Mouse (Mus musculus) cortical plate, adult 2 months (tissue): ENCODE results near the gene Uba52.

Experiments
- CTCF ChIP-seq: fragments of 200-500 bp; IDR thresholded peaks from 2 replicates; pipeline ENCODE4 v1.5.1; 2011; ENCODE audit warnings: mild to moderate bottlenecking, control low read depth, low read length; ENCODE audit not compliant: insufficient read depth; ENCODE audit errors: extremely low read depth
- POLR2A ChIP-seq: fragments of 200-500 bp; IDR thresholded peaks from 2 replicates; pipeline ENCODE4 v1.6.1; 2011; ENCODE audit warnings: mild to moderate bottlenecking, low read length, control low read depth; ENCODE audit not compliant: insufficient read depth; ENCODE audit errors: extremely low read depth

DNA sequence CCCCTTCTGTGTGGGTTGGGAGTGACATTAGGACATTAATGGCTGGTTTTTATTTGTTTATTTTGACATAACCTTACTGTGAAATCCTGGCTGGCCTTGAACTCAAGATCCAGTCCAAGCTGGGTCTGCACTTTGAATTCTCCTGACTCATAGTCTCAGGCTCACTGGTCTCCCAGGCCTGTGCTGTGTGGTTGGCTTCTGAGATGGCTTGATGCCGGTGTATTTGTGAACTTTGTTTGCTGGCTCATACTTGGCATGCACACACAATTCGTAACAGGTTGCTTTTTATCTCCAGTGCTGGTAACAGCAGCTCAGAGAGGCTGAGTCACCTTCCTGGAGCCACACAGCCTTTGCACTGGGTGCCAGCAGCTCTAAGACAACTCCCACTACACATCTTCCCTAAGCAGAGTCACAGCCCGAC lies 19.1 kb upstream of the Uba52 start:
- TF ChIP-seq CTCF (no peak), POLR2A (no peak)
